Mouse (Mus musculus): Measurements from ENCODE around the gene Sh3gl3.

The Sh3gl3 gene

GRCm38 (mm10) chr7:82173540-82173939 is at the start of gene Sh3gl3:
TSS of gene Sh3gl3 (plus strand) at chr7:82173840.
- DNase-seq (ENCODE audit: low read depth, low spot score): no peak

DNA sequence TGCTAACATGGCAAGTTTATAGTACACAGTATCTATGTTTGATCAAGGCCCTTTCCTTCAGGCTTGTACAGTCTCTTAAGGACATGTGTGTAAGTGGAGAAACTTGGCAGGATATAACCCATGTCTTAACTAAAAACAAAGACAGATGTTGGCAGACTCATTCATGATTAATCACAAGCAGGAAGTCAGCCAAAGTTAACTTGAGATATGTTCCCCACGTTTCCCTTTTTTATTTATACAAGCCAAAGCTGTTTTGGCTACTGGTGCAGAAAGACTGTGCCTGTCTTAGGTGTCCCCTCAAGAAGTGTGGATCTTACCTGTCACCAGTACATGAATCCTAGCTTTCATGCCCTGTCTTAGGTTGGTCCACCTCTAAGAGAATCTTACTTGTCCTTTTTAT is 35.4 kb upstream of the Sh3gl3 start:
- no peak for DNase-seq (ENCODE audit: low read depth, low spot score)

GRCm38 (mm10) chr7:82147151-82147550 is 26.5 kb upstream of the Sh3gl3 start:
- no peak for DNase-seq (ENCODE audit: low read depth, low spot score)

- DNase-seq (ENCODE audit: low read depth, low spot score): peak; percentile 37
These were observed 9.0 kb upstream of the Sh3gl3 start for GRCm38 (mm10) chr7:82164681-82165080.

DNA sequence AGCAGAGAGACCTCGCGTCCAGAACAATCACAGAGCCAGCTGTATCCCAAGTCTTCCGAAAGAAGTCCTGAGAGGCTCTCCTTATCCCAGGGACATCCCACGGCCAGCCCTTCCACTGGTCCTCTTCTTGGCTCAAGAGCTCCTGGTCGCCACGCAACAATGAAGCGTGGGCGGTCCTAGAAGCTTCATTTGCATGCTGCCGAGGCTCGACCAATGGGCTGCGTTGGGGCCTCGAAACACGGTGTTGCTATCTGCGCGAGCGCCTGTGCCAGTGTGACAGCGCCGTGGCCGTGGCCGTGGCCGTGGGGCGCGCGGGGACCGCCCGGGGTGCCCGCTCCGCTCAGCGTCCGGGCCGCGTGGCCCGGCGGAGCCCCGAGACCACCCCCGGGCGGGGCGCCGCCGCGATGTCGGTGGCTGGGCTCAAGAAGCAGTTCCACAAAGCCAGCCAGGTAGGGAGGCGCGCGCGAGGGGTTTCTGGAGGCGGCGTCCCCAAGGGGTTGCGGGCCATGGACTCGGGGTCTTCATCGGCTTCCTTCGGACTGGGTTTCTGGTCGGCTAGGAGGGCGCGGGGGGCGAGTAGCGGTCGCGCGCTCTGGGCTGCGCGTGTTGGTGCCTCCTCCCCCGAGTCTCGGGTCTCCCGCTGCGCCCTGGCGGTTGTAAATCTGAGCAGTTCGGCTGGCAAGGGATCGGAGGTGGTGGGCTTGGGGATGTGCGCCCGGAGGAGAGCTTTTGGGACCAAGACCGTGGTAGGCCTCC is 1.1 kb downstream of the Sh3gl3 start:
- DNase-seq (ENCODE audit: low read depth, low spot score): peak; percentile 94

GRCm38 (mm10) chr7:82175327-82175721 is 1.7 kb downstream of the Sh3gl3 start:
- DNase-seq (ENCODE audit: low read depth, low spot score): no peak

GRCm38 (mm10) chr7:82176192-82176591 is 2.6 kb downstream of the Sh3gl3 start:
- peak; percentile 20 for DNase-seq (ENCODE audit: low read depth, low spot score)

DNA sequence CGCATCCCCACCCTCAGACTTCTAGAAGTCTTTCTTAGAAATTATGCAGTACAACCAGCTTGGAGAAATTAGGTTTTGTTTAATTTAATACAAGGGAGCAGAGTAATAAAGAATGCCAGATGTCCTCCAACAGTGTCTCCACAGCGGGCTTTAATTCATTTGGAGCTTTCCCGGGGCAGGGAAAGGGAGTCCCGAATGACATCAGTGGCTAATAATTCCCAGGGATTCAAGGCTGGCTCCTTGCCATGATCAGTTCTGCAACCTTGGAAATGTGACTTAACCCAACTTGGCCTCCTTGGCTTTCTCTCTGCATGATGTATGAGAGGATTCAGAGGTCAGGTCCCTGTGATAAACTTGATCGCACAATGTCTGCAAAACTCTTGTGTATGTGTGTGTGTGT is 3.7 kb downstream of the Sh3gl3 start:
- DNase-seq (ENCODE audit: low read depth, low spot score): no peak

DNA sequence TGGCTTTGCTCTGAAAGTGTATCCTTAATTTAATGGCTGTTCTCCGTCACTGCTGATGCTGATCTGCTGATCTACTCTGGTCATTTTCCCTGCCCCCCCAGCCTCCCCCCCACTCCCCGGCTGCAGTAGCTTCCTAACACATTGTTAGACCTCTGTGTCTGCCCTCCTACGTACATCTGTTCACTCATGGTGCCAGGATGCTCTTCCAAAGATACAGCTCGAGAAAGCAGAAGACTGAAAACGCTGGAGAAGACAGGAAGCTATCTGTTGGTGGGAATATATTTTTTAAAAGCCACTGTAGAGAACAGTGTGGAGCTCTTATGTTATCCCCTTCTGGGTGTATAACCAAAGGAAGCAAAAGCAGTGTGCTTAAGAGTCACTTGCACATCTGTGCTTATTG is 7.3 kb downstream of the Sh3gl3 start:
- no peak for DNase-seq (ENCODE audit: low read depth, low spot score)

GRCm38 (mm10) chr7:82182781-82183180 is 9.1 kb downstream of the Sh3gl3 start:
- DNase-seq (ENCODE audit: low read depth, low spot score): peak; percentile 40

DNA sequence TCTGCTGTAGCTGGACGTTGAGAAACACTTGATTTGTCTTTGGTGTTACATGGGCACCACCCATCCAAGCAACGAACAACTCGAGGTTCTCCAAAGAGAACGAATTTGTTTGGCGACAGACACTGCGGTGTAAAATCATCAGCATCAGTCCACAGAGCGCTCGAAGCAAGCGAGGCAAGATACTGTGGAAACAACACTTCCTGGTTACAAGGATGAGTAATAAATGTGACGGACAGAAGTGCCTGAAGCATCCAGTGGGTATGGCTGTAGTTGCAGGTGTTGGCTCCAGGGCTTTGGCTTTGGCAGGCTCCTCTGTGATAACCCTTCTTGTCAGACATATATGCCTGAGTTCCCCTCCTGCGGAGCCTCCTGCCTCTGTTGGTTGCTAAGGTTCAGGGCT is 18.0 kb downstream of the Sh3gl3 start:
- DNase-seq (ENCODE audit: low read depth, low spot score): no peak

- DNase-seq (ENCODE audit: low read depth, low spot score): no peak
These were observed 18.9 kb downstream of the Sh3gl3 start for GRCm38 (mm10) chr7:82192512-82192911.

DNA sequence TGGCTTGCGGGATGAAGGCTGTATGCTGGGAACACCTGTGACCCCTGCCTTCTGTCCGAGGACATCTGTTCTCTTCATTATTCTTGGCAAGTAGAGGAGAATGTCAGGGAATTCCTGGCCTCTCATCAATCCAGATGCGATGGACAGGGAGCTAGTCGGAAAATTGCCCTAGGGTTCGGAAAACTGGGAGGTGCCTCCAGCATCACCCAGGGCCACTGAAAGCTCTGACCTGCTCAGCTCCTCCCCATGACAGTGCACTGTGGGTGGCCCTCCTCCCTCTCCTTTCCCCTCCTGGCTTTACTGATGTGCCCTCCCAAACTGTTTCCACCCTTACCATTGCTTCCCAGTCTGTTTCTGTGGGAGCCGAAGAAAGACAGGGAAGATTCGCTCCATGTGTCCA is 29.5 kb downstream of the Sh3gl3 start:
- peak; percentile 68 for DNase-seq (ENCODE audit: low read depth, low spot score)

GRCm38 (mm10) chr7:82204014-82204784 is 30.6 kb downstream of the Sh3gl3 start:
- peak; percentile 75 for DNase-seq (ENCODE audit: low read depth, low spot score)

- no peak for DNase-seq (ENCODE audit: low read depth, low spot score)
These were observed 31.3 kb downstream of the Sh3gl3 start for GRCm38 (mm10) chr7:82204975-82205374.

- DNase-seq (ENCODE audit: low read depth, low spot score): no peak
These were observed 33.1 kb downstream of the Sh3gl3 start for GRCm38 (mm10) chr7:82206787-82207186.

GRCm38 (mm10) chr7:82221380-82221933 is 47.8 kb downstream of the Sh3gl3 start:
- DNase-seq (ENCODE audit: low read depth, low spot score): no peak

DNA sequence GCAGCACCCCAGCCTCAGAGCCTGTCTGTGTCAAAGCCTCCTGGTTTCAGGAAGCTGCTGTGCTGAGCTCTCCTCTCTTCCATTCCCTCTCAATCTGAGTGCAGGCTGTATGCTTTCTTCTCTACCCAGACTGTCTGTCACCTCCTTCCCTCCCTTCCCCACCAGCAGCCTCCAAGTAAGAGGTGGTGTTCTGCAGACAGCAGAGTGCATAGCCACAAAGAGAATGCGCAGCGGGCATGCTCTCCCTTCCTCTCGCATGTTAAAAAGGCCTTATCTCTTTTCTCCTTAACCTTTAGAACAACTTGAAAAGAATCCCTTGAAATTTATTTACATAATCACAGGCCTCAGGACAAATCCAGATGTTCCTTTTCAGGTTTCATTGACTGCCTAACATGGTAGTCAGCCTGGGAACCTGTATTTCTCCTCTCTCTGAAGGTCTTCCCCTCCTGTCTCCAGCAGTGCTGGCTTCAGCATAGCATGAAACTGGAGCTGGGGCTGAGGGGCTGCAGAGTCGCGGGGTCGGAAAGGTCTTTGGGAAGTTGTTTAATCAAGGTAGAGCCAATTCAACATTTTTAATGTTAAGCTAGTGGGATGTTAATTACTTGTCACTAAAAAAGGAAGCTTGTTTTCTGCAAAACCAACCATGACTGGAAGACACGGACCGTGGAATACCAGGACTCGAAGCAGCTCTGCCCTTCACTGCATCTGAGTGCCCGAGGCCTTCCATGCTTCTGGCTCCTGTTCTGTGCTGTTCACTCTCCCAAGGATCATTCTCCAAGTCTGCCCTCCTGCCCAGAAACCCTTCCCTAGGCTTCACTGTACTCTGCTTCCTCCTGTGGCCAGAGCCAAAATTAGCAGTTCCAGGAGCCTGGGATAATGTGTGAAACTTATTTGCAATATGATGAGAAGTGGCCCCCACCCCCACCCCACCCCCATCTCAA is 50.5 kb downstream of the Sh3gl3 start:
- peak; percentile 90 for DNase-seq (ENCODE audit: low read depth, low spot score)

- DNase-seq (ENCODE audit: low read depth, low spot score): peak; percentile 77
These were observed 59.6 kb downstream of the Sh3gl3 start for GRCm38 (mm10) chr7:82233201-82233600.

- peak; percentile 86 for DNase-seq (ENCODE audit: low read depth, low spot score)
These were observed 60.6 kb downstream of the Sh3gl3 start for GRCm38 (mm10) chr7:82234010-82234897.

GRCm38 (mm10) chr7:82234898-82235290 is 61.3 kb downstream of the Sh3gl3 start:
- DNase-seq (ENCODE audit: low read depth, low spot score): peak; percentile 52
